Mouse (Mus musculus) lung, postnatal 0 days (tissue): Measurements from ENCODE around the gene Kcna1.

Source experiments
- CTCF ChIP-seq: IDR thresholded peaks from 2 replicates; pipeline ENCODE4 v1.5.1; 2016; ENCODE audit warnings: antibody characterized with exemption, mild to moderate bottlenecking
- EP300 ChIP-seq: IDR thresholded peaks from 2 replicates; pipeline ENCODE4 v1.6.1; 2016; ENCODE audit warnings: antibody characterized with exemption, mild to moderate bottlenecking, control low read depth

- TF ChIP-seq CTCF = no peak
- TF ChIP-seq EP300 = no peak
Measured at GRCm38 (mm10) chr6:126595130-126595529, 51.1 kb downstream of the Kcna1 start.
